Mouse (Mus musculus): ENCODE data around the gene Ptprd. TPM values are rescaled to one million over a fixed set of nuclear protein-coding genes. Genes with fewer than 3 reads are reported as not detected.
A peak's percentile ranks its signal among the peaks of the same experiment; 100 is the strongest.

Ptprd gene
- total and polyA plus RNA-seq, 3 experiments, result 0.30 to 0.66 TPM; not detected in 1

DNA sequence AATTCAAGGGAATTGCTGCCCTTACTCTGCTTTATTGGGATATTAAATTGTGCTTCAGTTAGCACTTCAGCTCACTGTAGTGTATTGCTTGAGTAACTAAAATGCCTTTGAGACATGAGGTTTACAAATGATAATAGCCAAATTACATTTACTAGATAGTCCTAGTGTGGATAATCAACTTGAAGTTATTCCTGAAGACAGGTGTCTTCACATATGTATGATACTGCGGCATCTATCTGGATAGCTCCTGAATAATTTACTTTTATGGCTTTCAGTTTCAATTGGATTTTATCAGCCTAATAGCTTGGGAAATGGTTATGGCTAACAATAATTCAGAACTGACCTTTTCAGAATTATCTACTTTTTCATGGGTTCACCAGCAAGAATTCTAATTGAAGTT is 598.6 kb downstream of the Ptprd start:
- DNase-seq (ENCODE audit: low spot score), result no peak
- no peak for TF ChIP-seq GATA2 (IDR thresholded peaks at IDR 0.05; ENCODE audit: borderline replicate concordance, low read depth, low read length)
- TF ChIP-seq TAL1 (conservative IDR thresholded peaks at IDR 0.05; ENCODE audit: low read depth, low read length), result no peak
- no peak for TF ChIP-seq CTCF (IDR thresholded peaks at IDR 0.05; ENCODE audit: low read depth, low read length)
- no peak overlapping the region for H3K4me3 ChIP-seq (ENCODE audit: low read depth, low read length)
- no peaks in the 10 kb centered on the region for H3K27me3 ChIP-seq (ENCODE audit: insufficient read depth, low read length)
- no peaks in the 10 kb centered on the region for H3K4me1 ChIP-seq (ENCODE audit: insufficient read depth, low read depth, low read length)
- no peaks in the 10 kb centered on the region for H3K36me3 ChIP-seq (replicated peaks)
- no peaks in the 10 kb centered on the region for H3K9me3 ChIP-seq (replicated peaks)
- no peak for ATAC-seq (ENCODE audit: extremely low read depth, insufficient number of reproducible peaks, low FRiP score, poor library complexity, severe bottlenecking)

DNA sequence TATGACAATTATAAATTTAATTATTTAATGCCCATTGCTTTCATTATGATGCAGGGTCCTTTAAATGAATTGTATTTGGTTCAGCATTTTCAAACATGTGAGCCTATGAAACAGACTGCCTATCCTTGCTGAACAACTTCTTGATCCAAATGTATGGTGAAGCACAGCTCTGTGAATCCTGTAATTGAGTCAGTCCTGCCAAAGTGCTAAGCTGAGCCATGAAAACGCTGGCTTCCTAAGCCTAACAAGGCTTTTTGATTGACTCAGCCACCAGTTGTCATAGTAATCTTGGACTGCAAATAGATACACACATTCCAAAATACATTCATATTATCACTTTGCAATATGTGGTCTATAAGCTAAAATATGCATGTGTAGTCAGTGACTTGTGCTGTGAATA is 625.1 kb downstream of the Ptprd start:
- Histone ChIP-seq H3K4me1 (ENCODE audit: insufficient read depth, low read depth, low read length) (no peaks in the 10 kb centered on the region), H3K4me3 (ENCODE audit: low read depth, low read length) (no peak overlapping the region), H3K36me3 (replicated peaks) (no peaks in the 10 kb centered on the region), H3K9me3 (replicated peaks) (peaks cover 6% of the 10 kb centered on the region; the same call in 1 of the 2 replicates), H3K27me3 (ENCODE audit: insufficient read depth, low read length) (no peaks in the 10 kb centered on the region)
- TF ChIP-seq CTCF (IDR thresholded peaks at IDR 0.05; ENCODE audit: low read depth, low read length) (no peak), GATA2 (IDR thresholded peaks at IDR 0.05; ENCODE audit: borderline replicate concordance, low read depth, low read length) (no peak), TAL1 (conservative IDR thresholded peaks at IDR 0.05; ENCODE audit: low read depth, low read length) (no peak), GATA1 (IDR thresholded peaks at IDR 0.05; ENCODE audit: borderline replicate concordance, low read length) (no peak), POLR2AphosphoS5 (IDR thresholded peaks at IDR 0.05; ENCODE audit: insufficient replicate concordance, low read depth, low read length) (no peak)
- DNase-seq (ENCODE audit: low spot score) (no peak), ATAC-seq (ENCODE audit: extremely low read depth, insufficient number of reproducible peaks, low FRiP score, poor library complexity, severe bottlenecking) (no peak)

DNA sequence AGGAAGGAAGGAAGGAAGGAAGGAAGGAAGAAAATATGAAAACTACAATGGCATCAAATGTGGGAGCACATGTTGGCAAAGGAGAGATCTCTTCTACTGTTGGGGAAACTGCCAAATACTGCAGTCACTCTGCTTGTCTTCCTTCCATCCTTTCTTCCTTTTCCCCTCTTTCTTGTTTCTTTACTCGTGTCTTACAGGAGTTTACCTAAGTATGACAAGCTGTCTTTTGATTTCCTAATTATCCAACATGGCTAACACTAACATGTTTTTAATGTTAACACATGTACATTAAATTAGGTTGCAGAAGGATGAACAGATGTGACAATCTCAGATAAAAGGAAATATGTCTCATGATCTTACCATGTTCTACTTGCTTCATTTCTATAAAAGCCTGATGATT is 625.5 kb downstream of the Ptprd start:
- Histone ChIP-seq H3K9me3 (replicated peaks) (peaks cover 6% of the 10 kb centered on the region; the same call in 1 of the 2 replicates), H3K36me3 (replicated peaks) (no peaks in the 10 kb centered on the region), H3K4me3 (ENCODE audit: low read depth, low read length) (no peak overlapping the region), H3K4me1 (ENCODE audit: insufficient read depth, low read depth, low read length) (no peaks in the 10 kb centered on the region), H3K27me3 (ENCODE audit: insufficient read depth, low read length) (no peaks in the 10 kb centered on the region)
- DNase-seq (ENCODE audit: low spot score) (no peak), ATAC-seq (ENCODE audit: extremely low read depth, insufficient number of reproducible peaks, low FRiP score, poor library complexity, severe bottlenecking) (no peak)
- TF ChIP-seq CTCF (IDR thresholded peaks at IDR 0.05; ENCODE audit: low read depth, low read length) (no peak), GATA2 (IDR thresholded peaks at IDR 0.05; ENCODE audit: borderline replicate concordance, low read depth, low read length) (no peak), GATA1 (IDR thresholded peaks at IDR 0.05; ENCODE audit: borderline replicate concordance, low read length) (no peak), TAL1 (conservative IDR thresholded peaks at IDR 0.05; ENCODE audit: low read depth, low read length) (no peak), POLR2AphosphoS5 (IDR thresholded peaks at IDR 0.05; ENCODE audit: insufficient replicate concordance, low read depth, low read length) (no peak)

DNA sequence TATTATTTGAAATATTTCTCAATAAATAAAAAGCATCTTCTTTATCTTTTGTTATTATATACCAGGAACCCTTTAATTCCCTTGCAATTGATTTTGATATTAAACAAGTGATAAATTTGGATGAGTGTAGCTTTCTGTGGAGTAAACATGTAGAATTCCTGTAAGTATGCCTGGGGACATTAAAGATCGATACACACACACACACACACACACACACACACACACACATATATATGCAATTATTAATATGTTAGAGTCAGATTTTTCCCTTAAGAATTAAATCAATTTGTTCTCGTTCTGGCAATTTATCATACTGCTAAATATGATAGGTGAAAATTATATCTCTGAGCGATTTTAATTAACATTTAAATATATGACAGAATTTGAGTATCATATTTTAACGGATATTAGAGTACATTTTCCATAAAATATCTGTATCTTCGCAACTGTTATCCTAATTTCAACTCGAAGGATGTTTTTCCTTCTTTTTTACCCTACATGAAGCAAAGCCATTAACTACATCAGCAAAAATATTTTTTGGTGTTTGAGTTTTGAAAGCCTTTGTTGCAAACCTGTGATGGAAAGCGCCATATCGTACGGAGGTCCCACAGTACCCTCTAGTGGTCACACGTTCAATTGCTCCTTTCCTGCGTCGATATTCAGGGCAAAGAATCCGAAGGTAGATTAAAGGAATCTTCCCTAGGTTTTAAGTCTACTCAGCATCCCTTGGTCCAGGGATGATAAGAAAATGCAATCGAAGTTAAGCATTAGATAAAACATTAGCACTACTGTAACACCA is 653.2 kb downstream of the Ptprd start:
- Histone ChIP-seq H3K27me3 (ENCODE audit: insufficient read depth, low read length) (no peaks in the 10 kb centered on the region), H3K36me3 (replicated peaks) (no peaks in the 10 kb centered on the region), H3K4me1 (ENCODE audit: insufficient read depth, low read depth, low read length) (no peaks in the 10 kb centered on the region), H3K4me3 (ENCODE audit: low read depth, low read length) (no peak overlapping the region), H3K9me3 (replicated peaks) (no peaks in the 10 kb centered on the region)
- DNase-seq (ENCODE audit: low spot score) (no peak), ATAC-seq (ENCODE audit: extremely low read depth, insufficient number of reproducible peaks, low FRiP score, poor library complexity, severe bottlenecking) (no peak)
- TF ChIP-seq CTCF (IDR thresholded peaks at IDR 0.05; ENCODE audit: low read depth, low read length) (peak; percentile 63), GATA2 (IDR thresholded peaks at IDR 0.05; ENCODE audit: borderline replicate concordance, low read depth, low read length) (no peak)

DNA sequence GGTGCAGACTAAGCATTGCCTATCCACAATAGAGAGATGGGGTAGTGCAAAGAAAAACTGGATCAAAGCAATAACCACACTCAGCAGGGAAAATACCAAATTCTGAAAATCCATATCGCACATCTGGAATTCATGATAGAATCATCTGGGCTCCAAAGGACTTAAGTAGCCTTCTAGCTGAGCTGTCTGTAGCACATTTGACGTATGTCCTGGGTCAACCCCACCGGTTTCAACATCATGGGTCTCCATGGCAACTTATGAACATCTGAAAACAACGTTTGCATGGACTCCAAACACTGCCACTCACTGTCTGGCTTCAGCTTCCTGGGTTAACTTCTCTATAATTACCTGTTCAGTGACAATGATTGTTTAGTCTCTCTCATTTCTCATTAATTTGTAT is 655.9 kb downstream of the Ptprd start:
- Histone ChIP-seq H3K27me3 (ENCODE audit: insufficient read depth, low read length) (no peaks in the 10 kb centered on the region), H3K36me3 (replicated peaks) (no peaks in the 10 kb centered on the region), H3K9me3 (replicated peaks) (no peaks in the 10 kb centered on the region), H3K4me3 (ENCODE audit: low read depth, low read length) (no peak overlapping the region), H3K4me1 (ENCODE audit: insufficient read depth, low read depth, low read length) (no peaks in the 10 kb centered on the region)
- TF ChIP-seq GATA1 (IDR thresholded peaks at IDR 0.05; ENCODE audit: borderline replicate concordance, low read length), result no peak
- TF ChIP-seq POLR2AphosphoS5 (IDR thresholded peaks at IDR 0.05; ENCODE audit: insufficient replicate concordance, low read depth, low read length), result no peak
- TF ChIP-seq TAL1 (conservative IDR thresholded peaks at IDR 0.05; ENCODE audit: low read depth, low read length), result no peak
- no peak for TF ChIP-seq GATA2 (IDR thresholded peaks at IDR 0.05; ENCODE audit: borderline replicate concordance, low read depth, low read length)
- no peak for TF ChIP-seq CTCF (IDR thresholded peaks at IDR 0.05; ENCODE audit: low read depth, low read length)
- DNase-seq (ENCODE audit: low spot score), result no peak
- ATAC-seq (ENCODE audit: extremely low read depth, insufficient number of reproducible peaks, low FRiP score, poor library complexity, severe bottlenecking), result no peak

DNA sequence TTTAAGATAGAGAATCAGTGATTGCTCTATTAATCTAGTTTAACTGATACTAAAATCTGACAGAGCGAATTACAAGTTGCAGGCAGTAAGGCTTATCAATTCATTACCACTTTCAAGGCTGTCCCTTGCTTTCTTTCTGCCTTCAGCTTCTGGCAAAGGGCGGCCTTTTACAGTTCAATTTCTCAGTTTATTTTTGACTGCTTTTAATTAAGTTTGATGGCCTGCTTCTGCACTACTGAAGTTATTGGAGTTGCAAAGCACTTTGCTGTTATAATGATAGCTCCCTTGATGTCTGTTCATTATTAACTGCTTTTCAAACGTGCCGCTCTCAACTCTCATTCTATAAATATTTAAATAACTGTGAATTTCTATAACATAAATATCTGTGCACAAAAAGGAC is 673.9 kb downstream of the Ptprd start:
- TF ChIP-seq GATA2 (IDR thresholded peaks at IDR 0.05; ENCODE audit: borderline replicate concordance, low read depth, low read length) (no peak), GATA1 (IDR thresholded peaks at IDR 0.05; ENCODE audit: borderline replicate concordance, low read length) (no peak), TAL1 (conservative IDR thresholded peaks at IDR 0.05; ENCODE audit: low read depth, low read length) (no peak), CTCF (IDR thresholded peaks at IDR 0.05; ENCODE audit: low read depth, low read length) (no peak), POLR2AphosphoS5 (IDR thresholded peaks at IDR 0.05; ENCODE audit: insufficient replicate concordance, low read depth, low read length) (no peak)
- no peaks in the 10 kb centered on the region for H3K27me3 ChIP-seq (ENCODE audit: insufficient read depth, low read length)
- H3K9me3 ChIP-seq (replicated peaks), result no peaks in the 10 kb centered on the region
- no peaks in the 10 kb centered on the region for H3K36me3 ChIP-seq (replicated peaks)
- no peak overlapping the region for H3K4me3 ChIP-seq (ENCODE audit: low read depth, low read length)
- DNase-seq (ENCODE audit: low spot score), result no peak
- no peak for ATAC-seq (ENCODE audit: extremely low read depth, insufficient number of reproducible peaks, low FRiP score, poor library complexity, severe bottlenecking)
- no peaks in the 10 kb centered on the region for H3K4me1 ChIP-seq (ENCODE audit: insufficient read depth, low read depth, low read length)

Measured in G1E (cell line).